Mouse (Mus musculus): ENCODE data around the gene Evi2b. TPM values are rescaled to one million over a fixed set of nuclear protein-coding genes. Genes with fewer than 3 reads are reported as not detected.

Gene Evi2b
- 87.8 to 115 TPM (median 89.0 TPM) in 3 replicates for total RNA-seq (2017)

GRCm38 (mm10) chr11:79523560-79524309 lies at the start of gene Evi2b:
Gene Evi2b, minus strand, starts transcription at chr11:79523762.
- 0 out of 2 replicates have a peak, but pooled peaks have one; percentile 25 for ATAC-seq (replicated peaks; ENCODE audit: insufficient number of reproducible peaks, low FRiP score, low TSS enrichment, poor library complexity, severe bottlenecking)

- no peak for ATAC-seq (replicated peaks; ENCODE audit: insufficient number of reproducible peaks, low FRiP score, low TSS enrichment, poor library complexity, severe bottlenecking)
These were observed 46.8 kb upstream of the Evi2b start for GRCm38 (mm10) chr11:79570319-79570718.

- no peak for ATAC-seq (replicated peaks; ENCODE audit: insufficient number of reproducible peaks, low FRiP score, low TSS enrichment, poor library complexity, severe bottlenecking)
These were observed 44.8 kb upstream of the Evi2b start for GRCm38 (mm10) chr11:79568197-79568911.

- ATAC-seq (replicated peaks; ENCODE audit: insufficient number of reproducible peaks, low FRiP score, low TSS enrichment, poor library complexity, severe bottlenecking) = no peak
These were observed 43.4 kb upstream of the Evi2b start for GRCm38 (mm10) chr11:79566947-79567346.

GRCm38 (mm10) chr11:79563493-79563892 lies 39.9 kb upstream of the Evi2b start:
- no peak for ATAC-seq (replicated peaks; ENCODE audit: insufficient number of reproducible peaks, low FRiP score, low TSS enrichment, poor library complexity, severe bottlenecking)

GRCm38 (mm10) chr11:79560536-79560935 lies 37.0 kb upstream of the Evi2b start:
- no peak for ATAC-seq (replicated peaks; ENCODE audit: insufficient number of reproducible peaks, low FRiP score, low TSS enrichment, poor library complexity, severe bottlenecking)

GRCm38 (mm10) chr11:79552622-79553021 lies 29.1 kb upstream of the Evi2b start:
- no peak for ATAC-seq (replicated peaks; ENCODE audit: insufficient number of reproducible peaks, low FRiP score, low TSS enrichment, poor library complexity, severe bottlenecking)

GRCm38 (mm10) chr11:79536293-79536692 lies 12.7 kb upstream of the Evi2b start:
- no peak for ATAC-seq (replicated peaks; ENCODE audit: insufficient number of reproducible peaks, low FRiP score, low TSS enrichment, poor library complexity, severe bottlenecking)

DNA sequence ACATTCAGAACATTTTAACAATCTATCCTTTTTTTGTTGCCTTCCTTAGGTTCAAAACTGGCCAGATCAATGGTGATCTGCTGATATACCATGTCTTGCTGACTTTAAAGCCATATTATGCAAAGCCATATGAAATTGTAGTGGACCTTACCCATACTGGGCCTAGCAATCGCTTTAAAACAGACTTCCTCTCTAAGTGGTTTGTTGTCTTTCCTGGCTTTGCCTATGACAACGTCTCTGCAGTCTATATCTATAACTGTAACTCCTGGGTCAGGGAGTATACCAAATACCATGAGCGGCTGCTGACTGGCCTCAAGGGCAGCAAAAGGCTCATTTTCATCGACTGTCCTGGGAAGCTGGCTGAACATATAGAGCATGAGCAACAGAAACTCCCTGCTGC lies 12.0 kb upstream of the Evi2b start:
- no peak for ATAC-seq (replicated peaks; ENCODE audit: insufficient number of reproducible peaks, low FRiP score, low TSS enrichment, poor library complexity, severe bottlenecking)

DNA sequence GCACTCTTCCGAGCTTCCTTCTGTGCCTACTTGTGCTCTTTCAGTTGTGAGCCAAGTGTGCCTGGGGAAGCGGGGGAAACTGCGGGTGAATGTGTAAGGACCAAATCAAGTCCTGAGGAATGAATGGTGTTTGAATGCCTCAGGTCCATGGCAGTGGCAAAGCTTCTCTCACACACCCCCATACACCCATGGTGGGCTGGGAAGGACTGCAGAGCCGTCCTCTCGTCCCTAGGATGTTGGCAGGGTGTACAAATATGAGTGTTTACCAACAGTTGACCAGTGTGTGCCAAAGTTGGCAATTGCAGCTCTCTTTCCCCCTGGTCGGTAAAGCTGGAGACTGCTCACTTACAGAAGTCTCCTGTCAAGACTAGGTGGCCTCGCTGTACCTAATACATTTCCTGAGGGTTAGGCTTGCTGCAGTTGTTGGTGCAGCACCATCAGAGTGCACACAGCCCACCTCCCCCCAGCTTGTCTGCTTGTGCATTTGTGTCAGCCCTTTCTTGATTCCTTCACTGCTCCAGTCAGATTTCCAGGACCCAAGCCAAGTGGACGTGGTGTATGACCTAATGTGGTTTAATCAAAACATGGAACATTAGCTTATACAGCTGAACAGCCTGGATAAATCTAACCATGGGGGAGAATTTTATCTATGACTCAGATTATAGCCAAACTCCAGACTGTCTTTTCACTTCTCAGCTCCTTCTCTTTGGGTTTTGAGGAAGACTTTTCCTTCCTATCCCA lies 10.6 kb upstream of the Evi2b start:
- ATAC-seq (replicated peaks; ENCODE audit: insufficient number of reproducible peaks, low FRiP score, low TSS enrichment, poor library complexity, severe bottlenecking) = no peak

DNA sequence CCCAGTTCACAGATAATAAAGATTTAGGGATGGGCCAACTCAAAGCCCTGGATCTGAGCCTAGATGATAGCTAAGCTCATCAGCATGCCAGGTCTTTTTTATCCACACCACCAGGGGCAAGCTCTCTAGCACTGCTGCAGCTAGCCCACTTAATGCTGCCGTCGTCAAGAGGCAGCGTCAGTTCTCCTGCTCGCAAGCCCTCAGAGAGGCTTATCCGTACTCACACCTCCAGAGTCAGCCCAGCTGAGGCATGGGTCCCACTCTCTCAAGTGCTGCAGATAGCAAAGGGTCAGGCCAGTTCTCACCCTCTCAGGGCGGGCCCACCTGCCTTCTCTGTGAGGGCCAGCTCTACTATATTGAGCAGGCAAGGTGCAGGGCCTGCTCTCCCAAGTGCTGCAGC lies 9.7 kb upstream of the Evi2b start:
- no peak for ATAC-seq (replicated peaks; ENCODE audit: insufficient number of reproducible peaks, low FRiP score, low TSS enrichment, poor library complexity, severe bottlenecking)

GRCm38 (mm10) chr11:79531485-79531884 lies 7.9 kb upstream of the Evi2b start:
- no peak for ATAC-seq (replicated peaks; ENCODE audit: insufficient number of reproducible peaks, low FRiP score, low TSS enrichment, poor library complexity, severe bottlenecking)

GRCm38 (mm10) chr11:79530774-79531173 lies 7.2 kb upstream of the Evi2b start:
- no peak for ATAC-seq (replicated peaks; ENCODE audit: insufficient number of reproducible peaks, low FRiP score, low TSS enrichment, poor library complexity, severe bottlenecking)

DNA sequence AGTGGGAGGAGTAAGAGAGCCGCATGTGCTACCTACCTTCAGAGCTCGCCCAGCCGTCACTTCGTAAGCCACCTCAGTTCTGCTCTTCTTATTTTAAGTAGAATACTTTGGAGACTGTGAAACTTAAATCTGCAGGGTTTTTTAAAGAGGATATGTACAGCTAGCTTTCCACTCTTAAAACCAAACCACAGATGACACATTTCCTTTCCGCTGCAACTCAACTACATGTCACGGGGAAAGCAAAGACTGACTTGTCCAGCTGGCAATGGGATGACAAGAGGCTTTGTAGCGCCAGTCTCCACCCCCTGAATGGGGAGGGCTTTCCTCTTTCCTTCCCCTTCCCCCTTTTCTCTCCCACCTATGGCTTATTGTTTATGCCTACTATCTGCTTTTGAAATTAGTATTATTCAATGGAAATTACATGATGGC lies 6.8 kb upstream of the Evi2b start, which contains the start of the genes Evi2 and Evi2a:
Evi2 (minus strand) TSS at position 257 of the 429 bp plus-strand sequence.
Evi2a (minus strand) TSS at position 277 of the 429 bp plus-strand sequence.
- peak; percentile 67 for ATAC-seq (replicated peaks; ENCODE audit: insufficient number of reproducible peaks, low FRiP score, low TSS enrichment, poor library complexity, severe bottlenecking)

DNA sequence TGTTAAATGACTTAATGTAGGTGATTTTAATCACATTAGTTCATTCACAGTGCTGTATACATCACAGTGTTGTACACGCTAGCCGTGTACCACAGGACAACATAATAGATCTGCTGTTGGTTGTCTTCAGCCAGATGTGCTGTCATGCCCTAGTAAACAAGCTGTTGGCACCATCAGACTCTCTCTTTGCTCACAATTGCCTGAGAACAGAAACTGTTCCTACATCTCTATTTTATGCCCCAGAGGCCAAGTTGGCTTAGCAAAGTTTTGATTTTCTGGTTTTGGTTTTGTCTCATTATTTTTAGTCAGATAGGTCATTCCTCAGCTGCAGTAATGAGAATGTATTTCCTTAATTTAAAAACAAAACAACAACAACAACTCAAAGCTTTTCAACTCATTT lies 6.2 kb upstream of the Evi2b start:
- no peak for ATAC-seq (replicated peaks; ENCODE audit: insufficient number of reproducible peaks, low FRiP score, low TSS enrichment, poor library complexity, severe bottlenecking)

DNA sequence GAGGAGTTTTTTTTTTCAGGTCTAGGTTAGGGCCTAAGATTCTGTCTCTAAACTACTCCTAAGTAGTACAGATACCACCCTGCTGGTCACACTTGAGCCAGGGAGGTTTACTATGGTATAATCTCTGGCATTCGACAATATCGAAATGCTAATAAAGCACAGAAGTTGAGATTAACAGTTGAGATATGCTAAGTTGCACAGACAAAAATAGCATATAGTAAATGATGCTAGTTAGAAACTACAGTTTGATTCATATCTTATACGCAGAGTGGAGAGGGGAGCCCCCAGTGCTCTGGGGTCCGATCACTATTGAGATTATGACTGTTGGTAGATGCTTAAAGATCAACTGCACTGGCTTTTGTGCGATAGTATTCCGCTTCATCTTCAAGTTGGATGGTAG lies 5.7 kb upstream of the Evi2b start:
- ATAC-seq (replicated peaks; ENCODE audit: insufficient number of reproducible peaks, low FRiP score, low TSS enrichment, poor library complexity, severe bottlenecking) = no peak

DNA sequence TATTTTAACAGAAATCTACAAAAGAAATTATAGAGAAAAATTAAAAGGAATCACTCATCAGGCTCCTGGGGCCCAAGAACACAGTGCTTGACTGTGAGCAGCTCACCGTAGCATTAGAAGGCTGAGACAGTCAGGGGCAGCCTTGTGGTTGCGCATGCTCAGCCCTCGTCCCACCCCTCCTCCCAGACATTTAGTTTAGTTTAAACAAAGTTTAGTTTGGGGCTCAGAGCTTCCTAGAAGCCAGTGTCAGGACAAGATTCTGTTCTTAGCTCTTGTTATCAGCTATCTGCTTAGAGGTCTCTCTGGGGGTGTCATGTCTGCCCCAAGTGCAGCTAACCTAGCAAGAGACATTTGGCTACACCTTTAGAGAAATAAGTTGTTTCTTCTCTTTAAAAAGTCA lies 5.0 kb upstream of the Evi2b start:
- ATAC-seq (replicated peaks; ENCODE audit: insufficient number of reproducible peaks, low FRiP score, low TSS enrichment, poor library complexity, severe bottlenecking) = no peak

- peak; percentile 87 for ATAC-seq (replicated peaks; ENCODE audit: insufficient number of reproducible peaks, low FRiP score, low TSS enrichment, poor library complexity, severe bottlenecking)
These were observed 4.3 kb upstream of the Evi2b start for GRCm38 (mm10) chr11:79527739-79528384.

Data from monocyte, adult 5-6 weeks (primary cell).